Mouse (Mus musculus) lung, postnatal 10 days (tissue): ENCODE results near the gene Stpg4.

ENCODE experiments used
- DNase-seq: peaks from one replicate; pipeline ENCODE4 v3.0.0; 2021

Gene Stpg4

DNA sequence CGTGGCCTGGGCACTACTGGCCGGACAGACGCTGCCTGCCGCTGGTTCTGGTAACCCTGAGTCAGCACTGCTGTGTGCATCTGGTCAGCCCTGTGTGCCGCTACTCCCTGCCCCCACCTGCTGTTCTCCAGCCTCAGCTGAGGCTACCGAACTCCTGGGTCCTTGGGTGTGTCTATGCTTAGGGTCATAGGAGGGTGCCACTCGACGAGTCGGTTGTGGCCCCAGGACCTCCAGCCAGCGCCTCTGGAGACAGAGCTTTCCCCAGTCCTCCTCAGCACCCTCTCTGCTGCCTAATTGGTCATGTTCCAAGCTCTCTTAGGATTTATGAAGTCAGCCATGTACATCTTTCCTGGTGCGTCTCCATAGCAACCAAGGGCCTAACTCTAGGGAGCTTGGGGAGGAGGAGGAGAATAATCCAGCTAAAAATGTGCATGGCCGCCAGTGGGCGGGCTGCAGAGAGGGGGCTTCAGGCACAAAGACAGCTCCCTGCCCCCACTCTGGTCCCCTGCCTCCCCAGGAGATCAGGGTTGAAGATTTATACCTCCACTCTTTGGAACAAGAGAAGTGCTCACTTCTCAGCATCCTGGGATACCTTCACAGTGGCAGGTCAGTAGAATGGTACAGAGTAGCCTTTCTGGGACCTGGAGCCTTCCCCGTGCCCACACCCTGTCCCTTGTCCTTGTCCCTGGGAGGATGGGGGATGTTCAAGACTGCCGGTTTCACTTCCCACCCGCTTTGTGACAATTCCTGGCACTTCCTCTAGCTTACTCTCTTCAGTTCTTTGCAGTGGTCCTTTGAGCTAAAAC lies 49.0 kb downstream of the Stpg4 start:
- peak; percentile 36 for DNase-seq

DNA sequence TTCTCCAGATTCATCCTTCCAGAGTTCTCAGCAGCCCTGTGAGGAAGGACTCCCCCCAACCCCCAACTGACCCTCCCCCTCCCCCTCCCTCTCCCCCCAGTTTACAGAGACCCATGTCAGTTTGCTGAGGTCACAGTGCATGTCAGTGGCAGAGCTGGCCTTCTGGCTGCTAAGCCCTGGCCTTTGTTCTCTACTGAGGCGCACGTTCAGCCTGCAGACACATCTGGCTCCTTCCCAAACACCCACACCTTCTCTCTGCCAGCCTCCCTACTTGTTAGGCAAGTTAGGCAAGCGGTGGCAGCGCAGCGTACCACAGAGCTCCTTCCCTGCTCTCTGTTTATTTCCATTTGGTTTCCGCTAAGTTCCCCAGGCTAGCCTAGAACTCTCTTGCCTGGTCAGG lies 50.0 kb downstream of the Stpg4 start:
- peak; percentile 53 for DNase-seq

DNA sequence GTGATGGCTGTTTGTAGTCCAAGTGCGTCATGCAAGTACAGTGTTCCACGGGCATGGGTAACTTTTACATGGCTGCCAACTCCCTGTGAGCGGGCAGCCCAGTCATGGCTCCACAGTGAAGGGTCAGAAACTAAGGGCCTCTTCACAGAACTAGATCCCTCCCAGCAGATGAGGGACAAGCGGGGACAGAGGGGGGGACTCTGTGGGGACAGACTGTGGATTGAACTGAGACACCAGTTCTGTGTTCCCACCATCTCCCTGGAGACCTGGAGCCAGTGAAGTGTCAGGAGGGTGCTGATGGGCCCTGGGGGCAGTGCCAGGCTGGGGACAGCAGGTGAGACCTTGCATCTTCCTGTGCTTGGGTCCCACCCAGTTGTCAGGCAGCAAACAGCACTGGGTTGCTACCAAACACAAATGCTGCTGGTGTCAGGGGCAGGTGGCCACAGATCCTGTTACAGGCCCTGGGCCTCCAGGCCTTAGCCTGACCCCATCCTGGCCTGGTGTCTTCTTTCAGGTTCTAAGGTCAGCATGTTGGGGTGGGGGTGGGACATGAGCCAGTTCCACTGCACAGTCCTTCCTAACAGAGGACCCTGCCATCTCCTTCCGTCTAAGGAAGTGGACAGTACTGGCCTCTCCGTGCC lies 50.6 kb downstream of the Stpg4 start:
- DNase-seq = no peak

DNA sequence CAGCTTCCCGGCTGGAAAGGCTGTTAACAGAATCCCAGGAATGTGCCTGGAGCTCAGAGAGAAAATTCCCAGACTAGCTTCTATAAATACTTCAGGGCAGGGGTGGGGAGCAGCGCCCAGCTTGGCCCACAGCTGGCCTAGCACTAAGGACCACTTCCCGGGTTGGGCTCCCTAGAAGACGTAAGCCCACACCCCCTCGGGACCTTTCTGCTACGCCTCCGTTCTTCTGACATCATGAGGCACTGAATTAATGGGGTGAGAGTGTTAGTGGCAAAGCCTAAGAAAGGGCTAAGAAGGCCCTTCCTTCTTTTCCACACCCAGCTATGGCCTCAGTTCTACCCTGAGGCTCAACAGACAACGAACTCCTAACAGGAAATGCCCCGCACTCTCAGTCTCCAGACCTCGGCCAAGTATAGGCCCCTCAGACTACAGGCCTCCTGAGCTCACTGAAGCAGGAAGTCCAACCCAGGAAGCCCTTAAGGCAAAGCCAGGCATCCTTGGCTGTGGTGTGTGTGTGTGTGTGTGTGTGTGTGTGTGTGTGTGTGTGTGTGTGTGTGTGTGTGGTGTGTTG lies 51.5 kb downstream of the Stpg4 start:
- peak; percentile 79 for DNase-seq

DNA sequence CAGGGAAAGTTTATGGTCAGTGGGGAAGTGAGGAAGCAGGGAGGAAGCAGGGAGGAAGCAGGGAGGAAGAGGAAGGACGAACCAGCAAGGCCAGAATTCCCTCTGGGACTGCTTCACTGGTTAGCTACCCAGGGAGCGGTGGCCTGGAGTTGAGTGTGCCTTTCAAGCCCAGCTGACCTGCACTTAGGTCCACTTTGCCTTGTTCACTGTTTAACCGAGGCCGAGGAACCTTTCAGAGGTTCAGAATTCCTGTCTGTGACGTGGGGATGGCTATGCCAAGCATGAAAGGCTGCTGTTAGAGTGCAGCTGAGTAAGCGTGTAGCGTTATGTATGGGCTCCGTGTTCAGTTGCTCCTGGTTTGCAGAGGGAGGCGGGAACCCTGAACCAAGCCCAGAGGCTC lies 54.2 kb downstream of the Stpg4 start:
- no peak for DNase-seq

DNA sequence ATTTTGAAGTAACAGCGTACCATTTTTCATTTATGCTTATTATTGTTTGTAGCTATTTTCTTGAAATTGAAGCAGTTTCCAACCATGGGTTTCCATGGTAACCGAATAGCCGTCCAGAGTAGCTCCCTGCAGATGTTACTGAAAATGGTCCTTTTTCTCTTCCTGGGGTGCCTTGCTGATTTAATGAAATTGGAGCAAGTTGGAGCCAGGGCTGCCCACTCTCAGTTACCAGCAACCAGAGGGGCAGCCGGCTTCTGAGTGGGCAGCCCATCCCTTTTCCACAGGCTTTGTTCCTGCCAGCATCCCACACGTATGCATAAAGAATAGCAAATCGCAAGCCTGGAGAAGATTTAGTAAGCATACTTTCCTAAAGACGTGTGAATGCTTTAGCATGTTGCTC lies 55.4 kb downstream of the Stpg4 start:
- DNase-seq = no peak

DNA sequence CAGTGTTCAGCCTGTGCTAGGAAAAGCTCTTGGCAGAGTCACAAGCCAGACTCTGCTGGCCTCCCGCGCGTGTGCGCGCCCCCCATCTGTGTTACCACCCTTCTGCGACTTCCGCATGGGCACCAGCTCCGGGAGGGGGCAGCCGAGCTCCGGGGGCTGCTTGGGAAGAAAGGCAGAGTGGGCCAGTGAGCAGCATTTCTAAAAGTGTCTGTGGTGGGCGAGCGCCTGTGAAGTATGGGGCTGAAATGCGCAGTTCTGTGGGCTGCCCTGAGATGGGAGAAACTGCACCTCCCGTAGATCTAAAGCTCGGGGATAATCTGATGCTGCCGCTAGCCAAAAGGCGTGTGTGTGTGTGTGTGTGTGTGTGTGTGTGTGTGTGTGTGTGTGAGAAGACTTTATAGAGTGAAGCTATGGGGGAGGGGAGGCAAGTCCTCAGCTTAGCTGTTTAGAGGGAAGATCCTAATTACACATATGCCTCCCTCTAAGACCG lies 58.2 kb downstream of the Stpg4 start:
- no peak for DNase-seq

DNA sequence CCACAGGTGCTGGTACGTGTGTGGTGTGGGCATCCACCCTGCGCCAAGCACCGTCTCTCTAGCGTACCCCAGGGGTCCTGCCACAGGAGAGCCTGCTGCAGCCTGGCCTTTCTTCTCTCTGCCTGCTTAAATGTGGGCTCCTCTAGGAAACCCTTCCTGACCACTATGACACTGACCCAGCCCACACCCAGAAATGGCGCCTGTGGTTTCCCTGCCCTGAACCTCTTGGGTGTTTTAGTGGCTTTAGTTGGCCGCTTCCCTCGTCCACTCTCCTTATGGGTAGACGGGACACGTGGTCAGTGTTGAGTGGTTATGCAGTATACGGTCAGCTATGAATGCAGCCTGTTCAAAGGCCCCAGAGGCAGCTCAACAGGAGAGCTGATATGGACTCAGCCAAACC lies 59.1 kb downstream of the Stpg4 start:
- DNase-seq = no peak

DNA sequence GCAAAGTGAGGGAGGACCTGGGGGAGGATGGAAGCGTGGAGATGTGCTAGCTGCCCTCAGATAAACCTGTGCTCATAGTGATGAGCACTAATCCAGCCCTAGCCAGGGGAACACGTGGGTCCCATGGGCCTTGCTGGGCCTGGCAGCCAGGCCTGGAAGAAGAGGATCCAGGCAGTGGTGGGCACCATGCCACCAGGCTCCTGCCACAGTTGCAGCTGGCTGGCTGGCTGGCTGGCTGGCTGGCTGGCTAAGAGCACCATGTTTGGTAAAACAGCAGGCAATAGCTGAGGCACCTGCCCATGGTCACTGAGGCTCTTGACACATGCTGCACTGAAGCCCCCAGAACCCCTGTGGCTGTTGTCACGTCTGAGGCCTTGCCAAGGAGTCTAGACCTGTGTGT lies 59.9 kb downstream of the Stpg4 start:
- peak; percentile 51 for DNase-seq

DNA sequence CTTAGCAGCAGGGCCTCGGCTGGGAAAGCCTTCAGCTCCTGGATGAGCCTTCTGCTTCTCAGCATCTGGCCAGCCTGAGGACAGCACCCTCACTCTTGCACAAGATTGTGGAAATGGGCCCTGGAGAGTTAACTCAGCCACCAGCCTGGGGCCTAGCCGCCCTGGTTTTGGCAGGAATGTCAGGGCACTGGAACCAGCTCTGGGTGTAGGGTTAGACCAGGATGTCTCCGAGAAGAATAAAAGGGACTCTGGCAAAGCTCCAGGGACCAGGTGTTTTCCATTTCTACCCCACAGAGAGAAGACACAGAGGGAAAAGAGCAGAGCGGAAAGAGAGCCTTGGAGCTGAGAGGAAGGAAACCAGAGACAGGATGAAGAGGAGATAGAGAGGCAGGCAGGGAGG lies 60.3 kb downstream of the Stpg4 start:
- DNase-seq = no peak

DNA sequence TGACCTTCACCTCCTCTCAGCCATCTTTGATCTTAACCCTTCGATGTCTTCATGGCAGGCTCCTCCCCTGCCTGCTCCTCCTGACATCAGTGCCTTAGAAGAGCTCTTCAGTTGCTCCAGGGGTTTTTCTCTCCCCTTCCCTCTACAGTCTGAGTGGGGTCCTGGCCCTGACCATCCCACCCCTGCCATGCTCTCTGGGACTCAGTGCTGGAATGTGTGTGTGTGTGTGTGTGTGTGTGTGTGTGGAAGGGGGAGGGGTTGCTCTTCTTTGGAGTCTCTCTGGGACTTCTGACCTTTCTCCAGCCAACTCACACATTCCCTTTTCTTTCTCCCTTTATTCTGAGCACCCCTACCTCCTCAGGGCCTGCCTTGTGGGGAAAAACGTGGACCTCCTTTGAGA lies 61.0 kb downstream of the Stpg4 start:
- no peak for DNase-seq

DNA sequence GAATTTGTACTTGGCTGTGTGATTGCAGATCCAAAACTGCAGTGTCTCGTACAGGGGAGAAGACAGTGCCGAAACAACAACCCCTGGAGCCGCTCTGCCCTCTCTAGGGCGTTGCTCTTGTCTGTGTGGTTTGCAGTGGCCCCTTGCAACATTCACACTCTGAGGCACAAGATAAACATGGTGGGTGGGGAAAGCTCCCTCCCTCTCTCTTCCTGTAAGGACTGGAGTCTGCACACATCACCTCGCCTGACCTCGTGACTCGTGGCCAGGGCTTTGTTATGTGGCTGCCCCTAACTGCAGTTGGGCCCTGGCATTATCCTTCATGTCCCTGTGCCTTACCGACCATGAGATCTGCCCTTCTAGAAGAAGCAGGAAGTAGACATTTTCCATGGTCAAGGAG lies 62.3 kb downstream of the Stpg4 start:
- peak; percentile 60 for DNase-seq

DNA sequence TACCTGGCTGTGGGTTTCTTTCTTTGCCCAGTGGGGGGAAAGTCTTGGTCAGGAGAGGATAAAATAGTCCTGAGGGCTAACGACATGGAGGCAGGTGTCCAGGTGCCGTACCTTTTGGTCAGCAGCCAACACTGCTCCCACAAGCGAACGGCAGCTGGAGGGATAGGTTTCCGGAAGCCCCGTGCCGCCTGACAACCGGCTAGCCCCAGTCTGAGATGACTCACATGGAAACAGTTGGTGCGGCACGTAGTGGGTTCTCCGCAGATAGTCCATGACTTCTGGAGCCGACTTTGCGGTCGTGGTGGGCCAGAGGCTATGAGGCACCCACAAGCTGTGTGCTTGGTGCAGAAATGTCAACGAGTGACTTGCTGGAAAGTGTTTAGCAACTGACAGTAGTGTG lies 63.4 kb downstream of the Stpg4 start:
- DNase-seq = no peak

DNA sequence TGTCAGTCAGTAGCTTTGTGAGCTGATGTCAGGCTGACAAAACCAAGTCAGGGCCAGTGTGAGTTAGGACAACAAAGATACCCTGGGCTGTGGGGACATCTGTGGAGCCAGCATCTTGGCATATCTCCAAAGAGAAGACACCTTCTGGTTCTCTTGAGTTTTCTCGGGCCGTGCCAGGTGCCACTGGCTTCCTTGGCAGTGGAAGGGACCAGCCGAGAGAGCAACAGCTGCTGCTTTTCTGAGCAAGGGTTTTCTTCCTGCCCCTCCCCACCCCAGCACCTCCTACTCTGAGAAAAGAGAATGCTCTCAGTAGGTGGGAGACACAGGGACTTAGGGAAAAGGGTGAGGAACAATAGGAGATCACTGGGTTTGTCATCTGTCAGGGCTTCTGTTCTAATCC lies 66.4 kb downstream of the Stpg4 start:
- no peak for DNase-seq

DNA sequence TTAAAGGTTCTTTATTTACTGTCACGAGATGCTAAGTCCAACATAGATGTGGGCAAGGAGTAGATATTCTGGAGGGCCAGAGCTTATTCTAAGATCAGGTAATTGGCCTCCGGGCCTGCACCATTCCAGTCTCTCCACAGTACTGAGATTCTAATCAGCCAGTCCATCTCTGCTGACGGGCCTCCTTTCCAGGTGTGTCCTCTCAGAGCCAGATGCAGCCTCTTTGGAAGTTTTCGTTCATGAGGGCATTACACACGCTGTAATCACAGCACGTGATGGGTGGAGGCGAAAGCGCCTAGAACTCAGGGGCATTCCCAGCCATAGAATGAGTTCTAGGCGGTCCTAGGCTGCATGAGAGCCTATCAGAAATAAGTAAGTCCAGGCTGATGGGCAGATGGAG lies 70.0 kb downstream of the Stpg4 start:
- DNase-seq = no peak

DNA sequence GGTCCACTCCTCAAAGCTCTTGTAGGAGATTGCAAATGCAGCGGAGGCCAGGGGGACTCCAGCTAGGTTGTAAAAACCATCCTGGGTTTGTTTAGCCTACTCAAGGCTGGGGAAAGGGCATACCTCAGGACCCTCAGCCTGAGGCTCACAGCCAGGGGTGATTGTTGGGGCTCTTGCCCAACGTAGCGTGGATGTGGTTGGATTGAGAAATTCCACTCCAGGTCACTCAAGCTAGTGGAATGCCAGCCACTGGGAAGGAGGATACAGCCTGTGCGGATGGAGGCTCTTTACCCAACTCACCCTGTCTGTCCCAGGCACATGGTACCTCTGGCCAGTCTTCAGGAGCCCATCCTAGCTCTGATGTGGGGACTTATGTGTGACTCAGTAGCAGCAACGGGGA lies 71.3 kb downstream of the Stpg4 start:
- DNase-seq = peak; percentile 52

DNA sequence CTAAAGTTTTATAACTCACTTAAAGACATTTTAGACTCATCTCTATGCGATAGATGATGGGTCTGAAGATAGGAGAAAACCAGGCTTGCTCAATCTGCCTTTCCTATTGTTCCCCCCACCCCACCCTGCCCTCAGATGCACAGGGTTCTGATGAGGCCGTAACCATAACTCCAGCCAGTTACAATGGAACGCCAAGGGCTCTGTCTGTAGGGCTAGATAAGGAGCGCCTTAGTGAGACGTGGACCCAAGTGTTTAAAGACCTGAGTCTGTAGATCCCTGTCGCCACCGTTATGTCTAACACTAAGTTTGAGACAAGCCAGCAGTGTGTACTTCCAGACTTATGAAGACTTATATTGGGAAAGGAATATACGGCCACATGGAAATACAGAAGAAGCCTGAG lies 72.1 kb downstream of the Stpg4 start:
- no peak for DNase-seq

DNA sequence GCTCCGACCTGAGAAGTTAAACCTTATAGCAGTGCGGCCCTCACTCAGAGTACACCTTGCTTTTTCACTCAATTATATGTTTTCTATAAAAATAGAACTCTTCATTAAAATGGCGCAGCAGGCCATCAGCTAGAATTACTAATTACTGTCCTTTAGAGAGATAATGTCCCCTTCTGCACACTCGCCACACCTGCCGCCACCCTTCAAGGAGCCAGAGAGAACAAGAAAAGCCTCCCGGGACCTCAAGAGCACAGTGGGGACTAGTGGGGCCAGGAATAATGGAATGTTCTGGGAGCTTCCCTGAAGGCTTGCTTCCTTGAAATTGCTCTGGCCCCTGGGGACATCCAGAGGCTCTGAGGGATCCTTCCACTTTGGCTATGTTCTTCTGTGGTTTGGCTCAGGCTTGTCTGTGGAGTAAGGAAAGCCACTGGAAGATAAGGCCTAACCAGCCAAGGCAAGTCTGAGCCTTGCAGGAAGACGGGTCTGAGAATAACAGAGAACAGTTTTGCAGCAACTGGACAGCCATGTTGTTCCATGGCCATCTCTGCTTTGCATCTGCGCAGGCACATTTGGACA lies 73.7 kb downstream of the Stpg4 start:
- no peak for DNase-seq

DNA sequence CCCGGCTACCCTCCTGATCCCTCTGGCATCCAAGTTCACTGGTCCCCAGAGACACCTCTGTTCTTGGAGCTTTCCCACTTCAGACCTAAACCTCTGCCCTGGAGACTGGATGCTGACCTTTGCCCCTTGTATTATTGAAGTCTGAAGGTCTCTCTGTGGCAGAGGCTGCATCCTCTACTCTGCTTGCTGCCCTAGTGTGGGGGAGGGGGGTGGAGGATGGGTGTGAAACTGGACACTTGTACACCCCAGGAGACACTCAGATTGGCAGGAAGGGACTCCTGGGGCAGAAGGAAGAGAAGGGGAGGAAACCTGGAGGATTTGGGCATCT lies 74.7 kb downstream of the Stpg4 start:
- DNase-seq = no peak

DNA sequence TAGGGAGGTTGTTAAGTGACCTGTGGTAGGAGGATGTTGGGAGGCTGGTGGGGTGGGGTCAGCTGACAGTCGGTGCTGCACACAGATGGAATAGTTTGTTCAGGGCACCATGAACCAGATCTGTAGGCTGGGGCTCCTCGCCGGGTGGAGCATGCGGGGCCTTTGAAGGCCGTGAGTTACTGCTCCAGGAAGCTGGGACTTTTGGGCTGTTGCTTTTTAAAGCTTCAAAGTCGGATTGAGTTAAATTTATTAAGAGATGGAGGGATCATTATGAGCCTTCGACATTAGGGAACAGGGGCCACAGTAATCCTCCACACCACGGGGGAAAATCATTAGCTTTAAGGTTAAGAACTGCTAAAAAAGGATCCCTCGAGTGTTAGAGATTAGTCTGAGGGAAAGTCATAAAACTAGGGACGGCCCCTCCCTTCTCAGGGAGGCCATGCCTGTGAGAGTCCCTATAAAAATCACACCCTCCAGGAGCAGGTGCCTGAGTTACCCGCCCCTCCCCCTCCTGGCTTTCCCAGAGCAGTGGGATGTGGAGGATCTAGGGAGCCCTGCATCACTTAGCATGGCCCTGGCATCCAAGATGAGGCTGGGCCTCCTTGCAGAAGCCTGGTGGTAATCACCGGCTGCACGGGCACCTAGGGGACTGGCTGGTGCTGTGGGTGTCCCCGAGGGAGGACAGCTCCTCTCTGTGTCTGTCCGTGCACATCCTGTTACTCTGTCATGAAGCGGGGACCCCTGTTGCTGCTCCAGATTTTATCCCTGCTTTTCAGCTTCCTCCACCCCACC lies 75.2 kb downstream of the Stpg4 start:
- no peak for DNase-seq

DNA sequence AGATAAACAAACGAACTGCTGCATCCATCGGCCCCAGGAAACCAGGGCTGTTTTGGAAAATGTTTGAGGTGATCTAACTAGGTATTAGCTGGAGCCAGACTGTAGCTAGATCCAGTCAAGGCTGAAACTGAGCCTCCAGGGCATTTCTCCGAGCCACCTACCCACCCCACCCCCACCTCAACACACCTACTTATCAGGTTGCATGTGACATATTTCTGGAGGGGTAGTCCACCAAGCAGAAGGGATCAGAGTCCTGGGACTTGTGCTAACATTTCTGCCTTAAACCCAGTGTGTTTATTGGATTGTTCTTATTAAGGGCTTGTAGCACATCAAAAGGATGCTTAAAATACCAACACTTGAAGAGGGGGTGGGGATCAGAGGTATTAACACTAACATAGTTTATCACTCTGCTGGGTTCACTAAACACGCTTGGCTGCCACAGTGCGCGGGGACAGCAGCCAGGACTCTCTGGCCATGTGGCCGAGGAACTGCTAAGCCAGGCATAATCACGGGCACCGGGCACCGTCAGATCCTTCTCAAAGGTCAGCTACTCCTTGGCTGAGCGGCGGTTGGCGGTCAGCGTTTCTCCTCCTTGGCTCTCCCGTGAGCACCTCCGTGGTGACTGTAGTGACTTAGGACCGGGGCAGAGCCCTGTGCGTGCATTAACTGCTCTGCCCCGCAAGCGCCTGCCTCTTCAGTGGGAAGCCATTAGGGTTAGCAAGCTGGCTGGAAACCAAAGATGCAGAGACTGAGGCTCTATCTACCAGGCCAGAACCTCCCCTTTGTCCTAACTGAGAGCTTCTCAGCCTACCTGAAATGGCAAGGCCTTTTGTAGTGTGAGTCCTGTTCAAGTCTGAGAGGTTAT lies 76.1 kb downstream of the Stpg4 start:
- peak; percentile 61 for DNase-seq
